In the genomic region with DNA sequence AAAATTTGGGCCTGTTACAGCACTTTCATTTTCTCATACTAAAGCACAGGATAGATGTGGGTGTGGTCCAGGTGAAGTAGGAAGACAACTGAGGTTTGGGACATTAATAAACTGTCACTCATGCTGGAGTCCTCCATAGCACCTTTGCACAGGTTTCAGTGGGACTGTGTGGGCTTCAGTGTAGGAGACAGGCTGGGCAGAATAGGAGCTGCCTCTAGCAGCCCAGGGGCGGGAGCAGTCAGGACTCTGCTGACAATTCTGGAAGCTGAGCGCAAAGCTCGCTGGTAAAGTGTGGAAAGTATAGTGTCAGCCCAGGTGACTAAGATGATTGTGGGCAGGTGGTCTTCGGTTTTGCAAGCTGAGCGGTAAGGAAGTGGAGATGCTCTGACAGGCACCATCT, we compare ENCODE assay signal across 27 mouse cellular contexts.
"Had no signal": no experiment of that assay in that cellular context is flagged by ENCODE, and none has a peak within 500 bp of the region (broad histone marks: within the 10 kb centered on the region; RNA-seq: fewer than 3 reads in every experiment).

No protein-coding gene starts in this region.

- H3K9ac ChIP-seq: heart, embryonic 13.5 days; heart, embryonic 15.5 days; hindbrain, embryonic 13.5 days; hindbrain, embryonic 15.5 days; kidney, embryonic 15.5 days; limb, embryonic 13.5 days; limb, embryonic 15.5 days; liver, embryonic 12.5 days; liver, embryonic 14.5 days had no signal

- H3K27ac ChIP-seq: heart, embryonic 10.5 days; heart, embryonic 13.5 days; heart, embryonic 15.5 days; hindbrain, embryonic 13.5 days; hindbrain, embryonic 15.5 days; hindbrain, postnatal 0 days; kidney, embryonic 15.5 days; kidney, postnatal 0 days; left cerebral cortex, adult 2 months; limb, embryonic 13.5 days; limb, embryonic 15.5 days; liver, embryonic 12.5 days; liver, embryonic 14.5 days had no signal

- H3K36me3 ChIP-seq: heart, embryonic 10.5 days; heart, embryonic 13.5 days; heart, embryonic 15.5 days; hindbrain, embryonic 15.5 days; limb, embryonic 15.5 days had no signal

- H3K4me1 ChIP-seq: limb, embryonic 13.5 days; limb, embryonic 15.5 days had no signal

- H3K9me3 ChIP-seq: heart, embryonic 10.5 days; heart, embryonic 13.5 days; heart, embryonic 15.5 days; hindbrain, embryonic 13.5 days; hindbrain, embryonic 15.5 days; kidney, embryonic 15.5 days; limb, embryonic 13.5 days; limb, embryonic 15.5 days; liver, embryonic 12.5 days had no signal

- DNase-seq: gastrocnemius, postnatal 14 days; gastrocnemius, postnatal 36 days; heart, adult 18-20 months; heart, postnatal 14 days; heart, postnatal 36 days; kidney, adult 11 months; kidney, adult 2 months; kidney, adult 9 months; kidney, postnatal 14 days; kidney, postnatal 36 days; layer of hippocampus, adult 9-11 months; layer of hippocampus, postnatal 36 days; left cerebral cortex, postnatal 4 days had no signal

- H3K4me2 ChIP-seq: heart, embryonic 13.5 days; heart, embryonic 15.5 days; hindbrain, embryonic 13.5 days; hindbrain, embryonic 15.5 days; kidney, embryonic 15.5 days; limb, embryonic 13.5 days; limb, embryonic 15.5 days; liver, embryonic 12.5 days had no signal

- H3K27me3 ChIP-seq: heart, embryonic 13.5 days; heart, embryonic 15.5 days; hindbrain, embryonic 13.5 days; hindbrain, embryonic 15.5 days; kidney, embryonic 15.5 days; limb, embryonic 13.5 days; limb, embryonic 15.5 days; liver, embryonic 12.5 days had no signal

- H3K4me3 ChIP-seq: heart, embryonic 10.5 days; heart, embryonic 13.5 days; heart, embryonic 15.5 days; hindbrain, embryonic 13.5 days; hindbrain, embryonic 15.5 days; kidney, embryonic 15.5 days; left cerebral cortex, adult 2 months; limb, embryonic 13.5 days; limb, embryonic 15.5 days; liver, embryonic 12.5 days had no signal

- ATAC-seq: hindbrain, postnatal 0 days; intestine, embryonic 16.5 days; liver, embryonic 12.5 days had no signal
